Comparison of ENCODE assay signal across 8 mouse cellular contexts in the genomic region with DNA sequence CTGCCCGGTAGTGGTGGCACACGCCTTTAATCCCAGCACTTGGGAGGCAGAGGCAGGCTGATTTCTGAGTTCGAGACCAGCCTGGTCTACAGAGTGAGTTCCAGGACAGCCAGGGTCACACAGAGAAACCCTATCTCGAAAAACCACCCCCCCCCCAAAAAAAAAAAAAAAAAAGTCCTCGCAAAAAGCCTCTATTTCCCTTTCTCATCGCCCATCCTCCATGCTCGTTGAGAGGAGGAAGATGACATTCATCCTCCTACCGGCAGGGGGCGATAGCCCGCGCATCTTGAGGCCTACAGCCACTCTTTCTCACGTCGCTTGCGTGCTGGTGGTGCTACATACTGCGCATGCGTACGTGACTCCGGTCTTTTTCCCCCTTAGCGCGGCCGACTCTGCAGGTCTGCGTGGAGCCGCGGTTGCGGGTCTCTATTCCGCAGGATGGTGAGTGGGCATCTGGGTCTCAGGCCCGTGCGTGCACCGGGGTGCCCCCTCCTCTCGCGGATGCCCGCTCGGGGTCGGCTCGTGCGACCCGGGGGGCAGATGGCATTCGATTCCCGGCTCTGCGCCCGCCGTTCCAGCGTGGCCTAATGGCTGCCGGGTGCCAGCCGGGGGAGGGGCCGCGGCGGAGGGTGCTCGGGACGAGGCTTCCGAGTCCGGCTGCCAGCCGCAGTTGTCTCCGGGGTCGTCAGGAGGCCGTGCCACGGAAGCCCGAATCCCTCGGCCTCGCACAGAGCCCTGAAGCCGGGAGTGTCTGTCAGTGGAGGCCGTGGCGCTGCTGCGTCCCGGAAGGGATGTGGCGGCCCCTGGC. TPM values are rescaled to one million over a fixed set of nuclear protein-coding genes. Genes with fewer than 3 reads are reported as not detected.
DNase-seq lines count a peak whose midpoint lies in the region; ATAC-seq lines count a peak whose summit lies in the region.

Gene Rpl5, plus strand, starts transcription at position 297 of the 808 bp plus-strand sequence.

- H3K27ac ChIP-seq in hindbrain, embryonic 12.5 days: peak within 1 kb of the TSS; percentile 93

- H3K27me3 ChIP-seq in hindbrain, embryonic 12.5 days: no peaks in the 10 kb centered on the region

- peaks cover 14% of the 10 kb centered on the region for H3K4me1 ChIP-seq in hindbrain, embryonic 12.5 days

- peak within 1 kb of the TSS; percentile 99 for H3K4me3 ChIP-seq in hindbrain, embryonic 12.5 days

- peak; percentile 98 for ATAC-seq in hindbrain, embryonic 12.5 days (ENCODE audit: low FRiP score)

- H3K9ac ChIP-seq in hindbrain, embryonic 12.5 days: peak within 1 kb of the TSS; percentile 95

- H3K9me3 ChIP-seq in hindbrain, embryonic 12.5 days (replicated peaks): no peaks in the 10 kb centered on the region

- peak within 1 kb of the TSS; percentile 80 for H3K4me2 ChIP-seq in hindbrain, embryonic 12.5 days (replicated peaks)

- WGBS in hindbrain, embryonic 12.5 days: 4% methylated on average over 59 of the region's 66 CpGs

- H3K36me3 ChIP-seq in hindbrain, embryonic 12.5 days: peaks cover 28% of the 10 kb centered on the region

- peak; percentile 97 for DNase-seq in NIH3T3 (ENCODE audit: low read depth)
- DNase-seq in cerebellum, postnatal 10 days: peak; percentile 98
- peak; percentile 94 to 96 for DNase-seq in frontal cortex, postnatal 10 days (ENCODE audit: low spot score in 2 of 2)
- peak; percentile 98 to 99 for DNase-seq in layer of hippocampus, postnatal 14 days (ENCODE audit: low spot score in 2 of 2)
- DNase-seq in lung, postnatal 14 days: peak; percentile 97
- peak; percentile 93 for DNase-seq in retina, adult 2 months (ENCODE audit: low read depth, low spot score)
- peak; percentile 94 for DNase-seq in thymus, postnatal 36 days

RNA-seq across cellular contexts. Expression of gene Rpl5, which starts in this region (rescaled TPM):
- polyA plus RNA-seq in hindbrain, embryonic 12.5 days (2016; fragmentation: Nextera tagmentation; extraction: Ambion mirVana): 59.8 and 66.8 TPM in 2 replicates
- total RNA-seq in layer of hippocampus, postnatal 14 days (2021): 100 to 1,000 TPM in 1 of 2 experiments, 10 to 100 TPM in 1; 97.2 to 112 TPM

Comparison
In these comparisons a context has a peak if more than half of its experiments do, and no peak if none do; other contexts are left out.
1. Peak in every context shown above with its lines: DNase-seq, ATAC-seq, H3K4me3 ChIP-seq and H3K27ac ChIP-seq.